Mouse (Mus musculus): ENCODE results near the gene Vamp2. TPM values are rescaled to one million over a fixed set of nuclear protein-coding genes. Genes with fewer than 3 reads are reported as not detected.

Gene Vamp2
- polyA plus RNA-seq, 1 experiment from 2014 or later = 66.7 TPM

DNA sequence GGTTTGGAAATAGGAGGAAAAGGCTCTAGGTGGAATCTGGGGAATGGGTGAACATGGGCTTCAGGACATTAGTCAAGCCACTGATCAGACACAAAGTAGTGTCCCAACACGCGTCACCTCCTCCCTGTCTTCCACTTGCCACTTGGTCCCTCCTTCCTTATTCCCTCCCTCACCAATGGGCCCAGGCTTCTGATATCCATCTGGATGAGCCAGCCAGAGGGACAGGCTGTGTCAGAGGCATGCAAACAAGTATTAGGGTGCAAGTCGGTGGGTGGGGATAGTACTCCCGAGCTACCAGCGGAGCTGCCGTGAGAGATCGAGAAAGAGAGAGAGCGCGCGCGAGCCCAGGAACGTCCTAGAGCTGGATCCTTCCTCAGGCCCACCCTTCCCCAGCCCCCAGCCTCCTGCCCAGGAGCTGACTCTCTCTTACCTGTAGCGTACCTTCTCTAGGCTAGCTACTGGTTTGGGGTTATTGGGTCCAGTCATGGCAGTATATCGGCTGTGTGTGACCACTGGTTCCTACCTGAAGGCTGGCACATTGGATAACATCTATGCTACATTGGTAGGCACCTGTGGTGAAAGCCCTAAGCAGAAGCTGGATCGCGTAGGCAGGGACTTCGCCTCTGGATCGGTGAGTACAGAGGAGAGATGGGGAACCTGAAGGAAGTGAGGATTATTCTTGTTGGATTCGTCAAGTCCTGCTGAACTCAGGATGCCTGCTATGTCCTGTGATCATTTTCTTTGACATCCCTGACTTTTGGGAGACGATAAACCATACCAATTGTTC lies 37.8 kb downstream of the Vamp2 start:
- no peaks in the 10 kb centered on the region for H3K27me3 ChIP-seq (ENCODE audit: insufficient read depth, low read length)
- H3K4me3 ChIP-seq (replicated peaks; ENCODE audit: low read depth, low read length) = peak overlapping the region; percentile 52
- no peaks in the 10 kb centered on the region for H3K9me3 ChIP-seq (replicated peaks; ENCODE audit: low read length)
- ATAC-seq (replicated peaks; ENCODE audit: low FRiP score, low read depth) = no peak
- H3K36me3 ChIP-seq (ENCODE audit: insufficient read depth, low read length) = no peaks in the 10 kb centered on the region
- TF ChIP-seq CTCF (IDR thresholded peaks at IDR 0.05; ENCODE audit: low read depth) = no peak
- H3K27ac ChIP-seq = peak overlapping the region; percentile 78
- H3K4me2 ChIP-seq (ENCODE audit: low read length) = peak overlapping the region; percentile 69
- DNase-seq (ENCODE audit: low spot score) = no peak
- peak overlapping the region; percentile 54; the same call in 1 of the 2 replicates for H3K9ac ChIP-seq (ENCODE audit: low read depth, low read length)
- WGBS = 14% methylated on average over 20 of the region's 20 CpGs
- peaks cover 3% of the 10 kb centered on the region; the same call in 1 of the 2 replicates for H3K4me1 ChIP-seq (replicated peaks; ENCODE audit: insufficient read depth, low read length)

DNA sequence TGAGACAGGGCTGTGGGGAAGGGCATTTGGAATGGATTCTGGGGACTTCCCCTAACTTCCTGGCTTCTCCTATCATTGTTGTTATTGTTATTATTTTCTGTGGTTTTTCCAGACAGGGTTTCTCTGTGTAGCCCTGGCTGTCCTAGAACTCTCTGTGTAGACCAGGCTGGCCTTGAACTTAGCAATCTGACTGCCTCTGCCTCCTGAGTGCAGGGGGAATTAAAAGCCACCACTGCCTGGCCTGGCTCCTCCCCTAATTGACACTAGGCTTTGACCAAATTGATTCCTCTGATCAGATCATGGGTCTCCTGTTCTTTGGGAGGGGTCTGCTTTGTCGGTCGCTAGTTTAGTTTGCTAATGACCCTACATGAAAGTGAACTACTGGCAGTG lies 38.4 kb downstream of the Vamp2 start:
- H3K36me3 ChIP-seq (ENCODE audit: insufficient read depth, low read length) = no peaks in the 10 kb centered on the region
- ATAC-seq (replicated peaks; ENCODE audit: low FRiP score, low read depth) (no peak), DNase-seq (ENCODE audit: low spot score) (no peak)
- 0 out of 2 replicates have a peak, but pooled peaks cover under 1% of the 10 kb centered on the region for H3K4me1 ChIP-seq (replicated peaks; ENCODE audit: insufficient read depth, low read length)
- H3K4me3 ChIP-seq (replicated peaks; ENCODE audit: low read depth, low read length) = no peak overlapping the region
- H3K9me3 ChIP-seq (replicated peaks; ENCODE audit: low read length) = no peaks in the 10 kb centered on the region
- H3K27ac ChIP-seq = no peak overlapping the region
- WGBS = 44% methylated on average over 2 of the region's 2 CpGs
- TF ChIP-seq CTCF (IDR thresholded peaks at IDR 0.05; ENCODE audit: low read depth) = no peak
- H3K9ac ChIP-seq (ENCODE audit: low read depth, low read length) = no peak overlapping the region
- H3K27me3 ChIP-seq (ENCODE audit: insufficient read depth, low read length) = no peaks in the 10 kb centered on the region
- H3K4me2 ChIP-seq (ENCODE audit: low read length) = peak overlapping the region; percentile 69; the same call in 1 of the 2 replicates

DNA sequence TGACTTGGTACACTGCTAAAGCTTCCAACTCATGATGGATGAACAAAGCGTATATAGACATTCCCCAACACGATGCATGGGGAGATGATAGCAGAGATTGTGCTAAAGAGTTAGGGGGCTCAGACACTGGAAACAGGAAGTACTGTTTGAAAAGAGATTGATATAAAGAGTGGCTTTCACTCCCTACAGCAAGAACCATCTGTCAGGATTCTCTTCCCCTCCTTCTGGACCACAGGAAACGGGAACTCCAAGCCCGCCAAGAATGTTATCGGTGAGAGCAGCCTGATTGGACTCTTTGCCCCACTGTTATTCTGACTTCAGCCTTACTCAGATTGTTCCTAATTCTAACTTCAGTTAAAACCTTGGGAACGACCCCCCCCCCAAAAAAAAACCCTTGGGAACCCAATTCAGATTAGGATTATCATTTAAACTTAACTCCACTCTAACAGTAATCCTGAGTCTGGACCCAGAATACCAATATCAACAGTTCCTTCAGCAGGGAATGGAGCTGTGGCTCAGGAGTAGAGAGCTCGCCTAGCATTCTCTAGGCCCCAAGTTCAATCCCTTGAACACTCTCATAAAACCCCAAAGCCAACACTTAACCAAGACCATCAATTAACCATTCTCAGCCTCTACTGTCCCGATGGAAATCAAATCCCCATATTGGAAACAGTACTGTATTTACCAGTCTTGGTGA lies 40.3 kb downstream of the Vamp2 start:
- H3K27ac ChIP-seq = no peak overlapping the region
- ATAC-seq (replicated peaks; ENCODE audit: low FRiP score, low read depth) = no peak
- no peaks in the 10 kb centered on the region for H3K4me1 ChIP-seq (replicated peaks; ENCODE audit: insufficient read depth, low read length)
- 71% methylated on average over 8 of the region's 8 CpGs for WGBS
- no peak overlapping the region for H3K4me3 ChIP-seq (replicated peaks; ENCODE audit: low read depth, low read length)
- H3K4me2 ChIP-seq (ENCODE audit: low read length) = no peak overlapping the region
- no peaks in the 10 kb centered on the region for H3K27me3 ChIP-seq (ENCODE audit: insufficient read depth, low read length)
- no peak for DNase-seq (ENCODE audit: low spot score)
- no peak overlapping the region for H3K9ac ChIP-seq (ENCODE audit: low read depth, low read length)
- H3K9me3 ChIP-seq (replicated peaks; ENCODE audit: low read length) = no peaks in the 10 kb centered on the region
- no peaks in the 10 kb centered on the region for H3K36me3 ChIP-seq (ENCODE audit: insufficient read depth, low read length)
- no peak for TF ChIP-seq CTCF (IDR thresholded peaks at IDR 0.05; ENCODE audit: low read depth)

- Histone ChIP-seq H3K27ac (no peak overlapping the region), H3K9ac (ENCODE audit: low read depth, low read length) (peak overlapping the region; percentile 55; the same call in 1 of the 2 replicates), H3K27me3 (ENCODE audit: insufficient read depth, low read length) (no peaks in the 10 kb centered on the region), H3K4me2 (ENCODE audit: low read length) (peak overlapping the region; percentile 65), H3K4me3 (replicated peaks; ENCODE audit: low read depth, low read length) (no peak overlapping the region), H3K36me3 (ENCODE audit: insufficient read depth, low read length) (no peaks in the 10 kb centered on the region), H3K4me1 (replicated peaks; ENCODE audit: insufficient read depth, low read length) (no peaks in the 10 kb centered on the region), H3K9me3 (replicated peaks; ENCODE audit: low read length) (no peaks in the 10 kb centered on the region)
- DNase-seq (ENCODE audit: low spot score) (no peak), ATAC-seq (replicated peaks; ENCODE audit: low FRiP score, low read depth) (peak; percentile 41; the same call in 1 of the 2 replicates)
- 22% methylated on average over 5 of the region's 5 CpGs for WGBS
- TF ChIP-seq CTCF (IDR thresholded peaks at IDR 0.05; ENCODE audit: low read depth) = no peak
These were observed 45.3 kb downstream of the Vamp2 start for GRCm38 (mm10) chr11:69133566-69133922.

GRCm38 (mm10) chr11:69133923-69134621 lies 45.8 kb downstream of the Vamp2 start:
- Histone ChIP-seq H3K9me3 (replicated peaks; ENCODE audit: low read length) (no peaks in the 10 kb centered on the region), H3K36me3 (ENCODE audit: insufficient read depth, low read length) (no peaks in the 10 kb centered on the region), H3K27me3 (ENCODE audit: insufficient read depth, low read length) (no peaks in the 10 kb centered on the region), H3K4me2 (ENCODE audit: low read length) (peak overlapping the region; percentile 65), H3K4me1 (replicated peaks; ENCODE audit: insufficient read depth, low read length) (no peaks in the 10 kb centered on the region), H3K4me3 (replicated peaks; ENCODE audit: low read depth, low read length) (peak overlapping the region; percentile 35), H3K9ac (ENCODE audit: low read depth, low read length) (peak overlapping the region; percentile 55), H3K27ac (no peak overlapping the region)
- 2% methylated on average over 34 of the region's 34 CpGs for WGBS
- DNase-seq (ENCODE audit: low spot score) = peak; percentile 79
- peak; percentile 69 for ATAC-seq (replicated peaks; ENCODE audit: low FRiP score, low read depth)
- peak; percentile 74 for TF ChIP-seq CTCF (IDR thresholded peaks at IDR 0.05; ENCODE audit: low read depth)

- no peak for DNase-seq (ENCODE audit: low spot score)
- H3K27me3 ChIP-seq (ENCODE audit: insufficient read depth, low read length) = no peaks in the 10 kb centered on the region
- peak overlapping the region; percentile 35 for H3K4me3 ChIP-seq (replicated peaks; ENCODE audit: low read depth, low read length)
- H3K27ac ChIP-seq = no peak overlapping the region
- H3K9me3 ChIP-seq (replicated peaks; ENCODE audit: low read length) = no peaks in the 10 kb centered on the region
- TF ChIP-seq CTCF (IDR thresholded peaks at IDR 0.05; ENCODE audit: low read depth) = no peak
- no peak; the same call in 1 of the 2 replicates for ATAC-seq (replicated peaks; ENCODE audit: low FRiP score, low read depth)
- H3K4me1 ChIP-seq (replicated peaks; ENCODE audit: insufficient read depth, low read length) = no peaks in the 10 kb centered on the region
- no peaks in the 10 kb centered on the region for H3K36me3 ChIP-seq (ENCODE audit: insufficient read depth, low read length)
- peak overlapping the region; percentile 55 for H3K9ac ChIP-seq (ENCODE audit: low read depth, low read length)
- WGBS = 32% methylated on average over 8 of the region's 8 CpGs
- H3K4me2 ChIP-seq (ENCODE audit: low read length) = peak overlapping the region; percentile 65
These were observed 46.3 kb downstream of the Vamp2 start for GRCm38 (mm10) chr11:69134622-69134968.

All from kidney, postnatal 0 days (tissue).